Mouse (Mus musculus) gastrocnemius, postnatal 10 days (tissue): Measurements from ENCODE around the gene Rnf32. TPM values are rescaled to one million over a fixed set of nuclear protein-coding genes. Genes with fewer than 3 reads are reported as not detected.

Source experiments
- DNase-seq: peaks from one replicate; pipeline ENCODE4 v3.0.0; 2021; ENCODE audit warnings: mixed read lengths
- total RNA-seq, 2 experiments: library from RNA; stranded (reverse); gene quantifications; 2 replicates each; pipeline ENCODE4 v1.2.3; 2021

Rnf32 gene
- total RNA-seq, 2 experiments from 2014 or later = 0.84 TPM; not detected in 1

DNA sequence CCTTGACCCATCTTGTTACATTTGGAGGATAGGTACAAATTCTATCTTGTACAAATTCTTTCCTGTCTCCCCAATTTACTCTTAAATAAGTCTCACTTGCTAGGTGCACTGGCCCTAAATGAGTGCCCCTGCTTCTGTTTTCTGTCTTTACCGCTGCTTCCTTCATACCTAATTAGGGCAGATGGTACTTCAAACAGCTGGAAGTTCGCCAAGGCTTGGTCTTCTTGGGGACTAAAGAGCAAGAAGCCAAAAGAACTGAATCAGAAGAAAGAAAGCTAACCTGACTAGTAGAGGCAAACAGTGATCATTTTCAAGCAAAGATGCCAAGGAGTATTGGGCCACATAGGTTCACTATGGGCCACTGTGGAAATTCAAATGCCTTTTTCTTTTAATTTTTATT, 77.6 kb downstream of the Rnf32 start:
- DNase-seq = no peak

DNA sequence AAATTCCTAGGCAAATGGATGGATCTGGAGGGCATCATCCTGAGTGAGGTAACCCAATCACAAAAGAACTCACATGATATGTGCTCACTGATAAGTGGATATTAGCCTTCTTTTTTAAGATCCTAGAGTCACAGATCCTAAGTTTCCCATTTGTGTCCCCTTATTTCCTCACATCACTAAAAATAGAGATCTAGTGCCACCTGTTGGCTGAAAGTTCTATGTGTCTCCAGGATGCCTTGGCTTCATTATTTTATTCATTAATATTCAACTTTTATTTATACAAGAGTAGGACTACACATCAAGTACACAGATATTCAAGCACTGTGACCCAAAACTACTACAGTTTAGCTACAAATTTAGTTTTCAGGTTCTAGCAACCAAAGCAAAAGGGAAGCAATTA, 79.0 kb downstream of the Rnf32 start:
- DNase-seq = no peak

Other genes starting within 250 kb of the Rnf32 start
- gene Lmbr1, start 182.4 kb downstream of the Rnf32 start, total RNA-seq = 10 to 100 TPM in 1 of 2 experiments, 1 to 10 TPM in 1; 9.5 to 11.4 TPM
- gene Nom1, start 238.7 kb downstream of the Rnf32 start, total RNA-seq = 10 to 100 TPM; 11.8 to 13.6 TPM